Mouse (Mus musculus): ENCODE data around the gene Kmt2e.
"Not testable (repeated sequence)": the region's sequence is repeated elsewhere in the genome, so short reads cannot be mapped to it uniquely, and the experiment has no call there.

The Kmt2e gene

DNA sequence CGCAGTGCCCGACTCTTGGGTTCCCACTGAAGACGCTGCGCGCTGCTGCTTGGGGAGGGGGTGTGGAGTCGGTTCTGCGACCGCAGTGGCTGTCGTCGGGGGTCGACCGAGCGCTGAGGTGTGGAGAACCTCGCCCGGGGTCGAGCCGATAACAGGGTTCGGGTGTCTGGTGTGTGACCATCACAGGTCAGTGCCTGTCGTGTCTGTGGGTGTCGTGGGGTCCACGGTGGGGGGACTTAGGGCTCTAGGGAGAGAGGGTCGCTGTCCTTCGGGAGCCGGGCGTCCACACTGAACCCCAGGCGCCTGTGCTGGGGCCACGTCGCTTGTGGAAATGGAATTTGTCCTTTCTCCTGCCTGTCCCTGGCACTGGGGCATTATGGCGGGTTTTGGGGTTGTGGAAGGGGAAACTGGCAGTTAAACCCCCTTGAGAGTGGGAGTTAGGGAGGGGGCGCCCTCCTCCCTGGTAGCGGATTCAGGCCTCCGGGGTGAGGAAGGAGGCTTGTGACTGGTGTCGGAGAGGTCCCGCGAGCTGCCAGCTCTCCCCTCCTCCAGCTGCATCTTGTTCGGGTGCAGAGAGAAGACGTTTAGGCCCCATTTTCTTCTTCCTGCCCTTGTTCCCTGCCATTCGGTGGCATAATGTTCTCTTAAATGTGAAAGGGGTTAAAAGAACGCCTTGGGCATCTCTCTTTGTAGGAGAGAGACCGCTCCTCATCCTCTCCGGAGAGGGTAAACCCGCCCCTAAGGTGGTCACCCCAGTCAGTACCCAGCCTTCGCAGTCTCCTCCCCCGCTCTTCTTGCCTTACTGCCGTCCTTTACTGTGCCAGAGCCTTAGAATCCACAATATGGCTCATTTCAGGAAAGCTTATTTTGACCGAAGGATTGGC is 599 bp downstream of the Kmt2e start:
- peak; percentile 80 for DNase-seq

DNA sequence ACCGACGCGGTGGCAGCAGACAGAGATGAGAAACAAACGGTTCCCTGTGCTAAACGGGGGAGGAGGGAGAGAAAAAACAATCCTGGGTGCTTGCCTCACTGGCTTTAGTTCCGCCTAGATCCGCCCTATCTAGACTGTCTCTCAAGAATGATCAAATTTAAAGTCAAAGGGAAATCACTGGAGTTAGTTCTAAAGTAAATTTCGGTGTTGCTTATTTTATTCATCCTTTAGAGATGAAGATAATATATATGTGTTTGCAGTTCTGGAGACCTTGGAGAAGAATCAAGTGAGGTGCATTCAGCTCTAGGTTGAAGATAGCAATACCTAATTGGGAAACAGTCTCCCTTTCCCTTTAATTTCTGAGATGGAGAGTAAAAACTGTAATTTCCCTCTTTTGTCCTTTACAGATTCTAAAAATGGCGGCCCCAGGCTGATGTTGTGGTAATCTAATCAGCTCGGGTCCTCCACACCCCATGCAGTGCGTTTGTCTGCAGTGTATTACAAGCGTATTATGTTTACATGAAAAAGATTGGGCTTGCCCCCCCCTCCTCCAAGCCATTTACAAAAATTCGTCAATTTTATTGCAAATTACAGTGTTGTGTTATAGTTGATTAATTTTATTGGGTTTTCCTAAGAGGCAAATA is 1.4 kb downstream of the Kmt2e start:
- peak; percentile 36 for DNase-seq

DNA sequence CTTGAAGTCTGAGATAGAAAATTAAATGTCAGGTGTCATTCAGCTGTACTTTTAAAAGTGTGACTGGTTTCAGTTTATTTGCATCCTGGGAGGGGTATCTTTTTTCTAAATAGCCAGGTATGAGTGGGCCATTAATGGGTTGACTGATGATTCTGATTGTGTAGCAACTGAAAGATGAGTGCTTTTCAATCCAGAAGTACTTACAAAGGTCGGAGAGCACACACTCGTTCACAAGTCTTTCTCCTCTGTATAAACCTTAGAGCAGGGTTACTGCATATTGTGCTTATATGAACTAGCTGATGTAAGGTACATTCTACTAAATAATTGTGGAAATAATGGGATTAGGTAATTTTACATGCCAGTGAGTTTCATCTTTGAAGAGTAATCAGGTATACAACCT is 2.5 kb downstream of the Kmt2e start:
- DNase-seq = no peak

DNA sequence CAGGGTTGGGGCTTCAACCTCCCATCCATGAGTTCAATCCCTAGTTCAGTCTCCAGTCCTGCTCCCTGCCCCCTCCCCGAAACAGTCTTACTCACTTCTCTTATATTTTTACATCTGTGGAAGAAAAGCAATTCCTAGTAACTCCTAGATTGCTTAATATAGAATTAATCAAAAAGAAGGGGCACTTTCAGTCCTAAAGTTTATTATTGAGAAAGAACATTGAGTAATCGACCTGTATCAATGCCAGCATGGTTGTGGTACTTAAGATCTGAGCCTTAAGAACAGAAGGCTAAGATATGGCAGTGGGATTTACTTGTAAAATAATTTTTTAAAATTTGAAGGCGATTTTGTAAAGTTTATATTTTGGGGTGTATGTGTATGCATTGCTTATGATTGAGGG is 5.6 kb downstream of the Kmt2e start:
- DNase-seq = no peak

DNA sequence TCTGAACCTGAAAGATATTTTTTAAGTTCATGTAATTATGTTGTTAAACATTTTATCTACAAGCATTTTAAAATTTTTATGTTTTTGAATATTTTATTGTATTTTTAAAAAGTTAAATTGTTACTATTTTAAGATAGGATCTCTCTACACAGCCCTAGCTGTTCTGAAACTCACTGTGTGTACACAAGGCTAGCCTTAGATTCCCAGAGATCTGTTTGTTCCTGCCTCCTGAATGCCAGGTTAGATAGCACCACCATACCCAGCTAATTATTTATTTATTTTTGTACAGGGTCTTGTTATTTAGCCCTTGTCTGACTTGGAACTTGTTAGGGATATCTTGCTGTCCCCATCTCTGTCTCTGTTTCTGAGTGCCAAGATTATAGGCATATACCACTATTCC is 6.3 kb downstream of the Kmt2e start:
- no peak for DNase-seq

DNA sequence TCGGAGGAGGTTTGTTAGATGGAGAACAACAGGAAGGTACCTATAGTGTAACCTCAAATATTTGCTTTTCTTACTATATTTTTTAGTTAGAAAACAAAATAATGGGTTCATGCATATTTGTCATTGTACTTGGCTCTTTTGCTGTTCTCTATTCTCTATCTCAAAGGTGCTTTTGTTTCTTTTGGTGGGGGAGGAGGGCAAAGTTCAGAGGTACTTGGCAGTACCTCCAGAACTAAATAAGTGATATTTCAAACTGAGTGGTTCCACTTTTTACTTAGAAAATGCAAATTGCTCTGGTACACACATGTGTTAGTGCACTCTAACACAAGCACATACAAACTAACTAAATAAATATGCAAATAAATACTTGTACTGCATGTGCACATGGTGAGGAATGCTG is 7.7 kb downstream of the Kmt2e start:
- DNase-seq = no peak

DNA sequence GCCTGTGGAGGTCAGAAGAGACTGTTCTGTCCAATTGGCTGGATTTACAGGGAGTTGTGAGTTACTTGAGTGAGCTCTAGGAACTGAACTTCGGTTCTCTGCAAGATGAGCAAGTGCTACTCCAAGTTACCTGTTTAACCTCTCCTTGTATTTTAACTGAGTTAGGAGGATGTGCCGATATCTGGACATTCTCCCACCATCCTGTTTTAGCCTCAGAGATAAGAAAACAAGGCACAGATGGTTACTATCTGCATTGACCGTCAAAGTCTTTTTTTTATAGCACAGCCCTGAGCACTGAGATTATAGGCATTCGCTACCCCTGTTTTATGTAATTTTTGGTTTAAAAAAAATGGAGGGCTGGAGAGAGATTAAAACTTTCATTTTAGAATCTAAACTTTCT is 10.2 kb downstream of the Kmt2e start:
- no peak for DNase-seq

DNA sequence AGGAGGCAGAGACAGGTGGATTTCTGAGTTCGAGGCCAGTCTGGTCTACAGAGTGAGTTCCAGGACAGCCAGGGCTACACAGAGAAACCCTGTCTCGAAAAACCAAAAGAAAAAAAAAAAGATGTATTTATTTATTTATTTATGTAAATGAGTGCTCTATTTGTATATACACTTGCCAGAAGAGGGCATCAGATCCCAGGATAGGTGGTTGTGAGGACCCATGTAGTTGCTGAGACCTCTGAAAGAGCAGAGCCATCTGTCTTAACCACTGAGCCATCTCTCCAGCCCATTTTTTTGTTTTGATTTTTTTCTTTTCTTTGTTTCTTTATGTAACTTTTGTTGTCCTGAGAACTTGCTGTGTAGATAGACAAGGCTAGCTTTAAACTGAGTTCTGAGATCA is 19.3 kb downstream of the Kmt2e start:
- not testable (repeated sequence) for DNase-seq

DNA sequence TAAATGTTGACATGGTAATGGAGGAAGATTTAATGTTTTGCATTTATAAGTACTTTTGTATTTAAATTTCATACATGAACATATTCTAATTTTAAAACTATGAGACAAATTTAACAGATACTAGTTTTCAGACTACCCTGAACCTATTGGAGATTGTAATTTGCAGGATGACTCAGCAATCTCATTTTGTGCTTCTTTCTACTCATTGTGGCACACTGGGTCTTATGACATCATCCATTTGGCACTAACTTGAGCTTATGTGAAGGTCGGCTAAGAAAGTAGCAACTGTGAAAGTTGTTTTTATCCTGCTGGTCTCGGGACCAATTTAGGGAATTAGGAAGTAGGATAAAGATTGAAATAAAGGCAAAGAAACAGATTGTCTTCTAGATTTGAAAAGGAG is 27.4 kb downstream of the Kmt2e start:
- no peak for DNase-seq

DNA sequence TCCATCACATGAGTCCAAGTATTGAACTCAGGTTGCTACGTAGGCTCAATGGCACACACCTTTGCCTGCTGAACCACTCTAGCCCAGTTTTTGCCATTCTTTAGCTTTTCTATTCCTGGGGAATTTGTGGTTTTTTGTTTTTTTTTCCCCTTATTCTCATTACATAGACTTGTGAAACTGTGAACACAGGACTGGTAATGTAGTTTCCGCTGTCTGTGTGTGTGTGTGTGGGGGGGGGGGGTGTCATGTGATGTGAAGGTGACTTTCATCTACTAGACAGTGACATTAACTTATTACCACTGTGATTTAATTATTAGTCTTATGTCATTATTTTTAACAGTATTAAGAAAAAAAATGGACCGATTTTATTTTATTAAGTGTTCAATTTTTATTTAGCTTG is 30.0 kb downstream of the Kmt2e start:
- no peak for DNase-seq

DNA sequence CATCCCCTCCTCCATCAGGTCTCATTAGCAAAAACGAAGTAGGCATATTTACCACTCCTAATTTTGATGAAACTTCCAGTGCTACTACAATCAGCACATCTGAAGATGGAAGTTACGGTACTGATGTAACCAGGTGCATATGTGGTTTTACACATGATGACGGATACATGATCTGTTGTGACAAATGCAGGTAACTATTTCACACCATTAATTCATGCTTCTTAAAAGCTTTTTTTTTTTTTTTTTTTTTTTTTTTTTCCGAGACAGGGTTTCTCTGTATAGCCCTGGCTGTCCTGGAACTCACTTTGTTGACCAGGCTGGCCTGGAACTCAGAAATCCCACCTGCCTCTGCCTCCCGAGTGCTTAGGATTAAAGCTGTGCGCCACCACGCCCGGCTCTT is 30.5 kb downstream of the Kmt2e start:
- no peak for DNase-seq

DNA sequence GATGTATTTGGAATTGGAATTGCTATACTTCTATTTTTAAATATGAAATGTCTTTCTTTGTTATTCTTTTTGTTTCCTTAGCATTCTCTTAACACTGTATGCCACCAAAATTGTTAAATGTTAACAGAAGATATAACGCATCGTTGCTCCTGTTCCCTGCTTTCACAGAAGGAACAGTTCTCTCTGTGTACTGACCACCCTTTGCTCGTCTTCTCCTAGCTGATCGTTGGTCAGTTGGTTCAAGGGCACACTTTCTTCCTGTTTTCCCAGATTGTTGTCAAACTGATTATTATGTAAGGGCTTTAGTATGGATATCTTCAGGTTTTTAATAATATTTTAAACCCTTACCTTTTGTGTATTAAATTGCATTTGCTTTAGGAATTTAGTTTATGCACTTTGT is 32.3 kb downstream of the Kmt2e start:
- no peak for DNase-seq

DNA sequence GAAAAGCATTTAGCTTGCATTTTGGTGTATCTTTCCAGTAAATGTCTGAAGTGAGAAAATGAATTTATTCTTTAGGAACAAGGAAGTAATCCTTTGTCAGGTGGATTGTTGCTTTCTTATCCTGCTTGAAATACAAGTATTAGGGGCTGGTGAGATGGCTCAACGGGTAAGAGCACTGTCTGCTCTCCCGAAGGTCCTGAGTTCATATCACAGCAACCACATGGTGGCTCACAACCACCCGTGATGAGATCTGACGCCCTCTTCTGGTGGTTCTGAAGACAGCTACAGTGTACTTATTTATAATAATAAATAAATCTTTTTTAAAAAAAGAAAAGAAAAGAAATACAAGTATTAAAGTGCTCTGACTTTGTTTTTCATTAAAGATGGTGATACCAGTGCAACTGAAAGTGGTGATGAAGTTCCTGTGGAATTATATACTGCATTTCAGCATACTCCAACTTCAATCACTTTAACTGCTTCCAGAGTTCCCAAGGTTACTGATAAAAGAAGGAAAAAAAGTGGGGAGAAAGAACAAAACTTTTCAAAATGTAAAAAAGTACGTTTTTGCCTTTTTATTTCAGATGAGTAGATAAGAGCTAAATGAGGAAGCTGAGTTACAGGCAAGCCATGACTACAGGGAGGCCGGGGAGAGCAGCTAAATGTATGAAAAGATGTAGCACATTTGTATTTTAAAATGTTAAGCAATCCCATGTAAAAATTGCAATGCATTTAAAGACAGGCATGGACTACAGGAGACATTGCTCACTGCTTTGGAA is 39.0 kb downstream of the Kmt2e start:
- DNase-seq = peak; percentile 42

DNA sequence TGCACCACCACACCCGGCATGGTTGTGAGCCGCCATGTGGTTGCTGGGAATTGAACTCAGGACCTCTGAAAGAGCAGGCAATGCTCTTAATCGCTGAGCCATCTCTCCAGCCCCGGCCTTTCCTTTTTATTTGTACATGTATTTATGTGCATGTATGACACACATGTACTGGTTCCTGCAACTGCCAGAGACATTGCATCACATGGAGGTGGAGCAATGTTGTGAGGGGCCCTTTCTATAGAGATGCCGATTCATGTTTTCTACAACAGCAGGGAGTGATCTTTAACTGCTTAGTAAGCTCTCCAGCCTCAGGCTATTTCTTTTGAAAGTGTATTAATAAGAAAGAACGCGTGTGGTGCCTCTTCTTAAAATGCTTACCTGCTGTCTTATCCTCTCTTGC is 49.6 kb downstream of the Kmt2e start:
- no peak for DNase-seq

DNA sequence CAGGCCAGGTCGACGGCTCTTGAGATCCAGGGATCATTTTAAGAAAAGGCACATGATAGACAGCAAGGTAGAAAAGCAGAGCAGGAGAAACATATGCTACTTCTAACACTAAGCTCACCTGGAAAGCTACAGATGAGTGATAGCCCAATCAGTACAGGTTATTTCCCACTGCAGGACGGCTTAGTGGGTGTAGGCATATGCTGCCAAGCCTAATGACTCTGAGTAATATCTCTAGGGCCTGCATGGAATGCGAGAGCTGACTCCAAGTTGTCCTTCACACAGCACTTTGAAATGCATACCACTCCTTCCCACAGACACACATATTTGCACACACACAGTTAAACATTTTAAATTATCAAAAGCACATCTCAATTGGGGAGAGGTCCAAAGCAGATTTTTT is 55.0 kb downstream of the Kmt2e start:
- no peak for DNase-seq

DNA sequence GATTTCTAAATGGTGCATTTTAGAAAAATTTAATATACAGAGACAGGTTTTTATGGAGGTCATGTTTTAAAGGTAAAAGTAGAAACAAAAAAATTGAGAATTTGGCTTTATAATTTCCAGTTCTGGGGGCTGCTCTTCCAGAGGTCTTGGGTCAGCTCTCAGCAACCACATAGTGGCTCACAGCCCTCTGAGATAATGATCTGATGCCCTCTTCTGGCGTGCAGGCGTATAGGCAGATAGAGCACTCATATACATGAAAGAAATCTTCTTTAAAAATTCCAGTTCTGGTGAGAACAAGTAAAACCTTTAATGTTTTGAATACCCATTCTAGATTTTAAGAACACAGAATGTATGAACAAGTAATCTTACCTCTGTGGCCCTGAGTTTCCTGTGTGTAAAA is 56.6 kb downstream of the Kmt2e start:
- peak; percentile 29 for DNase-seq

DNA sequence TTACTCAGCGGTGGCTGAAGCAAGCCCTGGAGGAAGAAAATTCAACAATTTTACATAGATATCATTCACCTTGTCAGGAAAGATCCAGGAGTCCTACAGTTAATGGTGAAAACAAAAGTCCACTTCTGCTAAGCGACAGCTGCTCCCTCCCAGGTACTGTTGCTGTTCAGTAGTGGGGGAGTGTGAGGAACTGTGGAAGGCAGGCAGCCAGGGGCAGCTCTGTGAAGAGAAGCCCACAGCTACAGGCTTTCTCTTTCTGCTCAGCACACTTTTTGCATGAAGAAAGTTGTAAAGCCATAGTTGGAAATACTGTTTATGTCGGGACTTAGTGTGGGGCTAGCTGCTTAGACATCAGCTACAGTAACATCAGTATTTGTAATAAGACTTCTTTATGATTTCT is 62.2 kb downstream of the Kmt2e start:
- DNase-seq = no peak

DNA sequence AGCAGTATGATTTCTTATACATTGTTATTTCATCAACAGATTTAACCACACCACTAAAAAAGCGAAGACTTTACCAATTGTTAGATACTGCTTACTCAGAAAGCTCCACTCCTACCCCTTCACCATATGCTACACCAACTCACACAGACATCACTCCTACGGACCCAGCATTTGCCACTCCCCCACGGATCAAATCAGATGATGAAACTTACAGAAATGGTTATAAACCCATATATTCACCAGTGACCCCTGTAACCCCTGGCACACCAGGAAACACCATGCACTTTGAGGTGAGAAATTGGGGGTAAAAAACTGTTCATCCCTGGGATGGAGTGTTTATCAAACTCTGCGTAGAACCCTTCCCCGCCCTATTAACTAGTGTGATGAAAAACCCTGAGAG is 62.7 kb downstream of the Kmt2e start:
- no peak for DNase-seq

DNA sequence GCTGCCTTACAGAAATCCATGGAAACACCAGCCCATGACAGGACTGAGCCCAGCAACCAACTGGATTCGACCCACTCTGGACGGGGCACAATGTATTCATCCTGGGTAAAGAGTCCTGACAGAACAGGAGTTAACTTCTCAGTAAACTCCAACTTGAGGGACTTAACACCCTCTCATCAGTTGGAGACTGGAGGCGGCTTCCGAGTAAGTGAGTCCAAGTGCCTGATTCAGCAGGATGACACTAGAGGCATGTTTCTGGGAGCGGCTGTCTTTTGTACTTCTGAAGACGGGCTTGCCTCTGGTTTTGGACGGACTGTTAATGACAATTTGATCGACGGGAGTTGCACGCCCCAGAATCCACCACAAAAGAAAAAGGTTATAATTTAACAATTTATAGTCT is 63.7 kb downstream of the Kmt2e start:
- no peak for DNase-seq

DNA sequence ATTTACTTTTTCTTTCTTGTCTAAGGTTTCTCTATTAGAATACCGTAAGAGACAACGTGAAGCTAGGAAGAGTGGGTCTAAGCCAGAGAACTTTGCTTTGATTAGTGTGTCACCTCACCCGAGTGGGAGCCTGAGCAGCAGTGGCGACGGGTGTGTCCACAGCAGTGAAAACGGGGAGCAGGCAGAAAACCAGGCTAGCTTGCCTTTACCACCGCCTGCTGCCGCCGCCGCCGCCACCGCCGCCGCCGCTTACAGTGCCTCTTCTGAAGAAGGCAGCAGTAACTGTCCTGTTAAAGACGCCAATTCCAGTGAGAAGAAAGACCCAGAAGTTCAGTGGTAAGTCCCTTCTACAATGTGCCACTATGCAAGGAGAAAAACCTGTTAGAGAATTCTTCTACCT is 65.0 kb downstream of the Kmt2e start:
- DNase-seq = no peak

DNA sequence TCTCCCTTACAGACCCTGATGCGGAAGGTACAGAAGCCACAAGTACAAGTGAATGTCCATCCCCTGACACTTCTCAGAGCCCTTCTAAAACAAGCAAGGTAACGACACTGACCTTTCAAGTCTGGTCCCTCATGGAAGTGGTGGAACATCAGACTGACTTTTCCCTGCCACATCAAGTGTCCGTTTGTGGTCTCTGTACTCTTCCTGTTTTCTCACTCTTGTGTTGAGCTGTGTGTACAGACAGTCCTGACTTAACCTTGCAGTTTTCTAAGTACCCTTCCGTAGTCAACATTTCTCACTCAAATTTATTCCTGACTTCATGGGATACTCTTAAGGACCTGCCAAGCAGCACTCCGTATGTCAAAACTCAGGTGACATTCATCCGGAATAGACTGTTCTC is 66.5 kb downstream of the Kmt2e start:
- no peak for DNase-seq

DNA sequence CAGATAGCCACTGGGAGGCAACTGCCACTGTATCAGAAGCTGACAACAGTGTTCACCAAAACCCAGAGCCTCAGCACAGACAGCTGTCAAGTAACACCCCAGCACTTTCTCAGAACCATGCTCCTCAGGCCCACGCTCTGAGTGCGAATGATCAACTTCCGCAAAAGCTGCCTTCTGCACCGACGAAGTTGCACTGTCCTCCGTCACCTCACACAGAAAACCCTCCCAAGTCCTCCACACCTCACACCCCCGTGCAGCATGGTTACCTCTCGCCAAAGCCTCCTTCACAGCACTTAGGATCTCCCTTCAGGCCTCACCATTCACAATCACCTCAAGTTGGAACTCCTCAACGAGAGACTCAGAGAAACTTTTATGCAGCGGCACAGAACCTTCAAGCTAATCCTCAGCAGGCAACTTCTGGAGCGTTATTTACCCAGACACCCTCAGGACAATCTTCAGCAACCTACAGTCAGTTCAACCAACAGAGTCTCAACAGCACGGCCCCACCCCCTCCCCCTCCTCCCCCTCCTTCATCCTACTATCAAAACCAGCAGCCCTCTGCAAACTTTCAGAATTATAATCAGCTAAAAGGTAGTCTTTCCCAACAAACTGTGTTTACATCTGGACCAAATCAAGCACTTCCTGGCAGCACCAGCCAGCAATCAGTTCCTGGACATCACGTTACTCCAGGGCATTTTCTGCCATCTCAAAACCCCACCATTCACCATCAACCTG is 67.5 kb downstream of the Kmt2e start:
- no peak for DNase-seq

DNA sequence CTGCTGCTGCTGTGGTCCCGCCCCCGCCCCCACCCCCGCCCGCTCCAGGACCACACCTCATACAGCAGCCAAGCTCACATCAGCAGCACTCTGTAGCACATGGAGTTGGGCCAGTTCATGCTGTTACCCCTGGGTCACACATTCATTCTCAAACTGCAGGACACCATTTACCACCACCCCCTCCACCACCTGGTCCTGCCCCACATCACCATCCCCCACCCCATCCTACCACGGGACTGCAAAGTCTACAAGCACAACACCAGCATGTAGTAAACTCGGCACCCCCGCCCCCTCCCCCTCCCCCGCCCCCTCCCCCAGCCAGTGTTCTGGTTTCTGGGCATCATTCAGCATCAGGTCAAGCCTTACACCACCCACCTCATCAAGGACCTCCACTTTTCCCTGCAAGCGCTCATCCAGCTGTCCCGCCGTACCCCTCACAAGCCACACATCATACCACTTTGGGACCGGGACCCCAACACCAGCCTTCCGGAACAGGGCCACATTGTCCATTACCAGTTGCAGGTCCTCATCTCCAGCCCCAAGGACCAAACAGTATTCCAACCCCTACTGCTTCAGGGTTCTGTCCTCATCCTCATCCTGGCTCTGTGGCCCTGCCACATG is 68.2 kb downstream of the Kmt2e start:
- DNase-seq = no peak

Data from thymus, postnatal 4 days (tissue).